Mouse (Mus musculus) heart, embryonic 13.5 days (tissue): ENCODE results near the gene Wipf2. TPM values are rescaled to one million over a fixed set of nuclear protein-coding genes. Genes with fewer than 3 reads are reported as not detected.

Experiments used
- ATAC-seq: fragments of 200-750 bp; cut with Nextera tagmentation; 2 replicates; pipeline ENCODE4 v1.8.0; 2017; ENCODE audit warnings: moderate TSS enrichment; ENCODE audit not compliant: insufficient number of reproducible peaks, low FRiP score, low TSS enrichment; ENCODE audit errors: extremely low read depth
- H3K27ac ChIP-seq: fragments of 300-500 bp; sonication (generic); replicated peaks from 2 replicates; pipeline ENCODE4 v1.5.1; 2015; ENCODE audit warnings: moderate library complexity, mild to moderate bottlenecking, inconsistent platforms
- H3K27me3 ChIP-seq: fragments of 300-500 bp; sonication (generic); replicated peaks from 2 replicates; pipeline ENCODE4 v1.6.1; 2015; ENCODE audit warnings: mild to moderate bottlenecking, inconsistent platforms
- H3K36me3 ChIP-seq: fragments of 300-500 bp; sonication (generic); 2 replicates; pipeline ENCODE4 v1.6.1; 2015; ENCODE audit warnings: mild to moderate bottlenecking, inconsistent platforms
- H3K4me1 ChIP-seq: fragments of 300-500 bp; sonication (generic); 2 replicates; pipeline ENCODE4 v1.6.1; 2015; ENCODE audit warnings: inconsistent platforms
- H3K4me2 ChIP-seq: fragments of 300-500 bp; sonication (generic); 2 replicates; pipeline ENCODE4 v1.6.1; 2015; ENCODE audit warnings: inconsistent platforms, mild to moderate bottlenecking, moderate library complexity
- H3K4me3 ChIP-seq: fragments of 300-500 bp; sonication (generic); 2 replicates; pipeline ENCODE4 v1.5.1; 2015; ENCODE audit warnings: moderate library complexity, mild to moderate bottlenecking, inconsistent platforms
- H3K9ac ChIP-seq: fragments of 300-500 bp; sonication (generic); 2 replicates; pipeline ENCODE4 v1.6.1; 2015; ENCODE audit warnings: inconsistent platforms, mild to moderate bottlenecking, moderate library complexity
- H3K9me3 ChIP-seq: fragments of 300-500 bp; sonication (generic); 2 replicates; pipeline ENCODE4 v1.6.1; 2016; ENCODE audit warnings: inconsistent platforms
- WGBS: fragments of 180-500 bp; shearing (Covaris S2); methylation state at CpG from one replicate; pipeline ENCODE4 v1.1.7; 2015; ENCODE audit warnings: mixed read lengths; 5-methylcytosine and 5-hydroxymethylcytosine counted together
- polyA plus RNA-seq: library from polyadenylated mRNA; unstranded; fragments of >200 nt; fragmentation: Nextera tagmentation; extraction: Ambion mirVana; gene quantifications from 2 replicates; pipeline ENCODE4 v1.2.1, GENCODE M21; 2015

The Wipf2 gene
- polyA plus RNA-seq, 1 experiment from 2014 or later, result 2.6 TPM

DNA sequence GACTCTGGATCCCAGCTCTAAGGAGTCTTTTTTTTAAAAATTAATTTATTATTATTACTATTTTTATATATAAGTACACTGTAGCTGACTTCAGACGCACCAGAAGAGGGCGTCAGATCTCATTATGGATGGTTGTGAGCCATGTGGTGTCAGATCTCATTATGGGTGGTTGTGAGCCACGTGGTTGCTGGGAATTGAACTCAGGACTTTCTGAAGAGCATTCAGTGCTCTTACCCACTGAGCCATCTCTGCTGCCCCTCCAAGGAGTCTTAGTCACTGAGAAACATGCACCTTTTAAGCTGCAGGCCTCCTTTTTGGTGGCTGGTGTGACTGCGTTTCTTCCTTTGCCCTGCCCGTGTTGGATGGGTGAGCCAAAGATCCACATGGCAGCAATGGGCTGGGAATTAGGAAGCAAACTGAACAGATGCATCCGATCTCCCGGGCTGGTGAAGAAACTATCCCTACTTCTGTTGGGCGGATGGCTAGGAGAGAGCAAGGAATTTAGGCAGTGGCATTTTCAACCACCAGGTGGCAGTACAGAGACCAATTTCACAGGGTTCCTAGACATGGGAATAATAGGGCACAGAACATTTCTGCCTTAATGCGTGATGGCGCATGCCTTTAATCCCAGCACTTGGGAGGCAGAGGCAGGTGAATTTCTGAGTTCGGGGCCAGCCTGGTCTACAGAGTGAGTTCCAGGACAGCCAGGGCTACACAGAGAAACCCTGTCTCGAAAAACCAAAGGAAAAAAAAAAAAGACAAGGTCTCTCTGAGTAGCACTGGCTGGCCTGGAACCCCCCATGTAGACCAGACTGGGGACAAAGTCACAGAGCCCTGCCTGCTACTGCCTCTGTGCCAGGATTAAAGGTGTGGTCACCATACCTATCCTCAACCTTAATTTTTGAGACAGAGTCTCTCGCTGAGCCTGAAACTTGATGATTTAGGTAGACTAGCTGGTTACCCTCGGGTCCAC, 4.4 kb upstream of the Wipf2 start:
- H3K27ac ChIP-seq, result no peak overlapping the region
- ATAC-seq, result no peak
- peak overlapping the region; percentile 29; the same call in 1 of the 2 replicates for H3K4me2 ChIP-seq
- no peak overlapping the region for H3K9ac ChIP-seq
- peaks cover 9% of the 10 kb centered on the region for H3K4me1 ChIP-seq
- H3K4me3 ChIP-seq, result no peak overlapping the region
- H3K36me3 ChIP-seq, result no peaks in the 10 kb centered on the region
- peaks cover 4% of the 10 kb centered on the region; the same call in 1 of the 2 replicates for H3K27me3 ChIP-seq
- 32% methylated on average over 14 of the region's 14 CpGs for WGBS
- no peaks in the 10 kb centered on the region for H3K9me3 ChIP-seq

DNA sequence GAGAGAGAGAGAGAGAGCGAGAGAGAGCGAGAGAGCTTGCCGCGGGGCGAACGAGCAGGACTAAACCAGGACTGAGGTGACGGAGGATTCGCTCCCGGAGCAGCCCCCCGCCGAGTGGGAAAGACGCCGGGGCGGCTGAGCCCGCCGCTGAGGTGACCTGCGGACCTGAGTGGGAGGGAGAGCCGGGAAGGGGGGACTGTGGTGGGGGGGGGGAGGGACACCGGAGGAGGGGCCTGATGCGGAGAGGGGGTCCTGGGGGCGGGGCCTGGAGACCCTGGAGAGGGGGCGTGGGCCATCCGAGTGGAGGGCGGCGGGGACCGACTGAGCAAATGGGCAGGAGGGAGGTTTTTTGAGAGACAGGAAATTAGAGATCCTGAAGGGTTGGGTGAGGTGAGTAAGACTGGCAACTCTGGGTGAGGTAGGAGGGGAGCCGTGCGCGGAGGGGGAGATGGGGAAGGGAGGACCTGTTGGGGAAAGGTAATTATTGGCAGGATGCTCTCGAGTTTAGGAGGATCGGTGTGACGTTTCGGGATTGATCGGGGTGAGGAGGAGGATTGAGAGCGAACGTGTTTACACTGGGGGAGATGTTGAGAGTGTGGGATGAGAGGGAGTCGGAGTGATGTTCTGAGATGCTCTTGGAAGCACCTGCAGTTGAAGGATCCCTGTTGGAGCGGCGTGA, 452 bp downstream of the Wipf2 start:
- H3K9ac ChIP-seq, result peak overlapping the region; percentile 89
- peak overlapping the region; percentile 87 for H3K27ac ChIP-seq
- no peaks in the 10 kb centered on the region for H3K9me3 ChIP-seq
- H3K4me1 ChIP-seq, result peaks cover 14% of the 10 kb centered on the region
- peak overlapping the region; percentile 87 for H3K4me2 ChIP-seq
- 1% methylated on average over 38 of the region's 39 CpGs for WGBS
- peak; percentile 72 for ATAC-seq
- no peaks in the 10 kb centered on the region for H3K27me3 ChIP-seq
- H3K4me3 ChIP-seq, result peak overlapping the region; percentile 78
- H3K36me3 ChIP-seq, result peaks cover 30% of the 10 kb centered on the region

DNA sequence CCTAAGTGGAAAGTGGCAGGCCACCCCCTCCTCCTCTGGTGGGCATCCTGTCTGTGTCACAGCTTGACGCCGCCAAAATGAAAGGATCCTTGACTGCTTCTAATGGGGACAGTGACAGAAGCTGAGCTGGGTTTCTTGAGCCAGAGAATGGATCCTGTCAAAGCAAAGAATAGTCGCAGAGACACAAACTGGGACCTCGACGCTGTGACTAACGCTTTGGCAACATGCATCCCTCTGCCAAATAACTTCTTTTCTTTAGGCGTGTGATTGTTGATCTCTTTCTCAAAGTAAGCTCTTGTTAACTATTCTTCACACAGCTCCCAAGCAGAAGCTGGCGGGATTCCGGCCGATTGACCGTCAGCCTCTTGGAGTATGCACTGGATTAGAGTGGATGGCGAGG, 3.9 kb downstream of the Wipf2 start:
- ATAC-seq, result no peak
- Histone ChIP-seq H3K4me1 (peaks cover 33% of the 10 kb centered on the region), H3K9ac (peak overlapping the region; percentile 24; the same call in 1 of the 2 replicates), H3K36me3 (peaks cover 40% of the 10 kb centered on the region), H3K27ac (no peak overlapping the region), H3K4me3 (no peak overlapping the region), H3K27me3 (no peaks in the 10 kb centered on the region), H3K9me3 (no peaks in the 10 kb centered on the region), H3K4me2 (no peak overlapping the region)
- WGBS, result 84% methylated on average over 12 of the region's 12 CpGs

DNA sequence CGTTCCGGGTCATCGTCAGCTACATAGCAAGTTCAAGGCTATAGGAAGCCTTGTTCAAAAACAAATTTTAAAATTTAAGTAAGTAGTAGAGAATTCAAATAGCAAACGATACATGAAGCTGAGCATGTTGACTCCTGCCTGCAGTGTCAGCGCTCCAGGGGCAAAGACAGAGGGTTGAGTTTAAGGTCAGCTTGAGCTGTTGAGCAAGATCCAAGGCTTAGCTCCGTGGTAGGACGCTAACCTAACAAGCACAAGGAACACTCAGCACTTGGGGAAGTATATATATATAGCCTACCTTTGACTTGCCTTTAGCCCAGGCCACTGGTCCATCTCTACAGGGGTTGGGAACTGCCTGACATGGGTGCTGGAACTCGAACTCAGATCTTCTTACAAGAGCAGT, 6.5 kb downstream of the Wipf2 start:
- Histone ChIP-seq H3K27me3 (no peaks in the 10 kb centered on the region), H3K9me3 (no peaks in the 10 kb centered on the region), H3K4me2 (no peak overlapping the region), H3K9ac (no peak overlapping the region), H3K4me1 (peaks cover 22% of the 10 kb centered on the region), H3K36me3 (peaks cover 53% of the 10 kb centered on the region), H3K27ac (no peak overlapping the region), H3K4me3 (no peak overlapping the region)
- WGBS, result 88% methylated on average over 8 of the region's 8 CpGs
- ATAC-seq, result no peak

DNA sequence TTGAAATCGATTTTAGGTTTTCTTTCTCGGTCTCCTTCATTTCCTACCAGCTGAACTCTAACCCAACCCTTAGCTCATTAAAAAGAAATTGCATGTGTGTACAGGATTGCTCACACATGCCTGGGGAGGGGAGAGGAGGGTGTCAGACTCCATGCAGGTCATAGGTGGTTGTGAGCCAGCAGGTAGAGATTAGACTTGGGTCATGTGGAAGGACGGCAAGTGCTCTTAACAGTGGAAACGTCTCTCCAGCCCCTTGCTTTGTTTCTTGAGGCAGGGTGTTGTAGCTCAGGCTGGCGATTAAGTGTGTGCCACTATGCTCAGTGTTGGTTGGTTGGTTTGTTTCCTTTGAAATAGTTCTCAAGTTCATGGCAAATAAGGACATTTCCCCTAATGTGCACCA, 7.4 kb downstream of the Wipf2 start:
- ATAC-seq, result no peak
- H3K27ac ChIP-seq, result no peak overlapping the region
- H3K9ac ChIP-seq, result 0 out of 2 replicates have a peak overlapping the region, but pooled peaks have one; percentile 34
- H3K4me3 ChIP-seq, result no peak overlapping the region
- H3K4me2 ChIP-seq, result no peak overlapping the region
- no peaks in the 10 kb centered on the region for H3K9me3 ChIP-seq
- 80% methylated on average over 5 of the region's 5 CpGs for WGBS
- H3K4me1 ChIP-seq, result peaks cover 22% of the 10 kb centered on the region
- H3K27me3 ChIP-seq, result no peaks in the 10 kb centered on the region
- peaks cover 59% of the 10 kb centered on the region for H3K36me3 ChIP-seq

DNA sequence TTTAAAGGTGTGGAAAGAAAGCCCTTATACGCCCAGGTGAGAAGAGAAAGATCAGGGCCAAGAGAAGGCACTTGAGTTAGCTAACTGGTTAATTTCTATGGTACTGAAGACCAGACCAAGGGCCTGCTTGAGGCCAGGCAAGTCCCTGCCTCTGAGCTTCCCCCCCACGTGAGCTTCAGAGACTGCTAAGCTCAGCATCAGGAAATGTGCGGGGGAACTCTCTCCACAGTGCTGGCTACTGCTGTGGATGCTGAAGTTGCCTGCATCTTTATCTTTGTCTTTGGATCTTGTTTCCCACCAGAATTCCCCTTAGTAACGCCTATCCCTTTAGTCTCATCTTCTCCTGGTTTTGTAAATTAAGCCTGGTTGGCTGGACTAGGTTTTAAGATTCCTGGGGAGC, 8.0 kb downstream of the Wipf2 start:
- no peak for ATAC-seq
- WGBS, result 54% methylated on average over 4 of the region's 4 CpGs
- H3K27ac ChIP-seq, result peak overlapping the region; percentile 80
- no peaks in the 10 kb centered on the region for H3K9me3 ChIP-seq
- no peak overlapping the region for H3K4me3 ChIP-seq
- H3K27me3 ChIP-seq, result no peaks in the 10 kb centered on the region
- H3K4me2 ChIP-seq, result no peak overlapping the region
- peaks cover 22% of the 10 kb centered on the region for H3K4me1 ChIP-seq
- H3K36me3 ChIP-seq, result peaks cover 54% of the 10 kb centered on the region
- H3K9ac ChIP-seq, result peak overlapping the region; percentile 60

DNA sequence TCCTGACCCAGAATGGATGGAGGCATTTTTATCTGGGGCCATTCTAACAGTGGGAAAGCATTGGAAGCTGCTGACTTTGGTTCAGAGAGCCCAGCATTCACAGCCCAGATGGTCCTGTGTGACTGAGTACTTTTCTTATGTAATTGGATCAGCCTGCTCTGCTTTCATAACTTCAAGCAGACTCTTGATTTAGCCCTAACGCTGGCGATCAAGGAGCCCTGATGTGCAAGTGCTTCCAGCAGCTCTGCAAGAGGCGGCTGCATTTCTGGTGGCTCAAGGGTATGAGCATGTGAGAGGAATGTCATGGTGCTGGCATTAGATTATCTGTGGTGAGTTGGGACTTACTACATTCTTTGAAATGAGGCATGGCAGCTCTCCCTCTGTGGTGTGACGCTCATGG, 8.6 kb downstream of the Wipf2 start:
- Histone ChIP-seq H3K36me3 (peaks cover 48% of the 10 kb centered on the region), H3K4me2 (peak overlapping the region; percentile 24; the same call in 1 of the 2 replicates), H3K9ac (peak overlapping the region; percentile 60), H3K4me3 (no peak overlapping the region), H3K4me1 (peaks cover 22% of the 10 kb centered on the region), H3K27ac (peak overlapping the region; percentile 80), H3K27me3 (no peaks in the 10 kb centered on the region), H3K9me3 (no peaks in the 10 kb centered on the region)
- no peak for ATAC-seq
- 37% methylated on average over 4 of the region's 4 CpGs for WGBS

DNA sequence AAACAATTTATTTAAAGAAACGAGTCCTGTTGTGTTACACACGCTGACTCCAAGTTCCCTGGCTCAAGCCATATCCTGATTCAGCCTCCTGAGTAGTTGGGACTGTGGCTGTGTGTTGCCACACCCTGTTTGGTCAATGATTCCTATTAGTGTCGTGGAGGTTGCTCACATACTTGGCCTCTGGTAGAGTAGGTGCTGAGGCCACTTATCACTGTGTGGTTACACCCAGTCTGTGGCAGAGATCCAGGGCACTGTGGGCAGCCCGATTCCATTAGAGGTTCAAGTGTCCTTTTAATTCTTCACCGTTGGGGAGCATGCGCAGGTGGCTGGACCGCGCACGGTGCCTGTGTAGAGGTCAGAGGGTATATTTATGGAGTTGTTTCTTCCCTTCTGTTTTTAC, 10.5 kb downstream of the Wipf2 start:
- WGBS, result 81% methylated on average over 9 of the region's 9 CpGs
- Histone ChIP-seq H3K27me3 (no peaks in the 10 kb centered on the region), H3K4me1 (peaks cover 22% of the 10 kb centered on the region), H3K27ac (no peak overlapping the region), H3K4me3 (no peak overlapping the region), H3K36me3 (peaks cover 29% of the 10 kb centered on the region), H3K9ac (no peak overlapping the region), H3K9me3 (no peaks in the 10 kb centered on the region), H3K4me2 (no peak overlapping the region)
- no peak for ATAC-seq

DNA sequence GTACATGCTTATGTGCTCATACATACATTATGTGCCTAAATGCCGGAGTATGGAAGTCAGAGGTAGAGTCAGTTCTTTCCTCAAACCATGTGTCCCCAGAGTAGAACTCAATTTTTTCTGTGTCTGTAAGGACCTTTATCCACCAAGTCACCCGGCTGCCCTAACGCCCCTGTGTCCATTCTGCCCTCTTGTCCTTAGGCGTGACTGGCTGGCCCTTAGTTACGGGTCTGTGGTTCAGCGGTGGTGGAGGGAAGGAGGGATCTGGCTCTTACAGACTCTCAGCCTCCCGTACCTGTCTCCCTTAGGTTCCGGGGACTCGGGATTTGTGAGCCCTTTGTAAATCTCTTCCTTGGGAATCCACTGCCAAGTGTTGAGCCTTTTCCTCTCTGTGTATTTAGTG, 13.6 kb downstream of the Wipf2 start:
- no peak overlapping the region for H3K27ac ChIP-seq
- WGBS, result 83% methylated on average over 9 of the region's 9 CpGs
- H3K4me1 ChIP-seq, result peaks cover 5% of the 10 kb centered on the region
- H3K4me2 ChIP-seq, result no peak overlapping the region
- H3K9me3 ChIP-seq, result no peaks in the 10 kb centered on the region
- no peaks in the 10 kb centered on the region for H3K27me3 ChIP-seq
- H3K36me3 ChIP-seq, result peaks cover 30% of the 10 kb centered on the region
- no peak overlapping the region for H3K9ac ChIP-seq
- no peak for ATAC-seq
- H3K4me3 ChIP-seq, result no peak overlapping the region

DNA sequence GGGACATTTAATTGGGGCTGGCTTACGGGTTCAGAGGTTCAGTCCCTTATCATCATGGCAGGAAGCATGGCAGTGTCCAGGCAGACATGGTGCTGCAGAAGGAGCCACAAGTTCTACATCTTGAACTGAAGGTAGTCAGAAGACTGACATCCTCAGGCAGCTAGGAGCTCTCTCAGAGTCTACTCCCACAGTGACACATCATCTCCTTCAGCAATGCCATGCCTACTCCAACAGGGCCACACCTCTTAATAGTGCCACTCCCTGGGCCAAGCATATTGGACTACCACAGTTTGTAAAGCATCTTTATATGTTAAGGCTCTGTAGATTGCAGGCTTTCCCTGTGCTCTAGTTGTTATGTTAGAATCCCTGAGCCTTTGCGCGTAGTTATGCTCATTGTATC, 24.3 kb downstream of the Wipf2 start:
- H3K4me3 ChIP-seq, result no peak overlapping the region
- peaks cover 3% of the 10 kb centered on the region; the same call in 1 of the 2 replicates for H3K4me1 ChIP-seq
- no peak overlapping the region for H3K9ac ChIP-seq
- ATAC-seq, result no peak
- no peaks in the 10 kb centered on the region for H3K27me3 ChIP-seq
- 90% methylated on average over 3 of the region's 3 CpGs for WGBS
- H3K36me3 ChIP-seq, result peaks cover 85% of the 10 kb centered on the region
- H3K4me2 ChIP-seq, result no peak overlapping the region
- H3K9me3 ChIP-seq, result no peaks in the 10 kb centered on the region
- H3K27ac ChIP-seq, result no peak overlapping the region

DNA sequence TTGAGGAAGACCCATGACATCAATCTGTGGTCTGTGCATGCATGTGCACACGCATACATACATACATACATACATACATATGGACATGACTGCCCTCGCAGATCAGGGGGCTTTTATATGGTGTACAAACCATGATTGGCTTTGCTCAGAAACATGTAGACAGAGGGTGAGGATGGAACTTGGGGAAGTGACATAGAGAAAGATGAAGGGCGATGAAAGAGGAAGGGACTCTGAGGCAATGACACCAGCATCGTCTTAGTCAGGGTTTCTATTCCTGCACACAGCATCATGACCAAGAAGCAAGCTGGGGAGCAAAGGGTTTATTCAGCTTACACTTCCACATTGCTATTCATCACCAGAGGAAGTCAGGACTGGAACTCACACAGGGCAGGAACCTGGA, 25.6 kb downstream of the Wipf2 start:
- WGBS, result 94% methylated on average over 4 of the region's 4 CpGs
- Histone ChIP-seq H3K9ac (no peak overlapping the region), H3K27ac (no peak overlapping the region), H3K4me3 (no peak overlapping the region), H3K9me3 (peaks cover 3% of the 10 kb centered on the region; the same call in 1 of the 2 replicates), H3K36me3 (peaks cover 98% of the 10 kb centered on the region), H3K4me1 (no peaks in the 10 kb centered on the region), H3K27me3 (no peaks in the 10 kb centered on the region), H3K4me2 (no peak overlapping the region)
- no peak for ATAC-seq
